Mouse (Mus musculus): ENCODE measurements around the gene Polr2b. TPM values are rescaled to one million over a fixed set of nuclear protein-coding genes. Genes with fewer than 3 reads are reported as not detected.

Gene Polr2b
- 47.0 TPM for polyA plus RNA-seq (2015; fragmentation: Illumina TruSeq; extraction: RNeasy Lipid Tissue Mini Kit (QIAGEN cat#74804); ENCODE audit: low read depth, low replicate concordance)

GRCm38 (mm10) chr5:77309924-77310772 lies at the start of gene Polr2b, which contains the start of gene Noa1:
Gene Polr2b, plus strand, starts transcription at chr5:77310147.
Gene Noa1, minus strand, starts transcription at chr5:77310084.

GRCm38 (mm10) chr5:77265081-77265670 lies 44.8 kb upstream of the Polr2b start, which contains the start of gene Rest:
Gene Rest, plus strand, starts transcription at chr5:77265491.

Other genes with a start within 250 kb of the Polr2b start
- gene Hopx, start 195.0 kb upstream of the Polr2b start, polyA plus RNA-seq (2015; fragmentation: Illumina TruSeq; extraction: RNeasy Lipid Tissue Mini Kit (QIAGEN cat#74804); ENCODE audit: low read depth, low replicate concordance): 78.8 TPM
- 0.91 TPM for gene Spink2, start 98.7 kb upstream of the Polr2b start, polyA plus RNA-seq (2015; fragmentation: Illumina TruSeq; extraction: RNeasy Lipid Tissue Mini Kit (QIAGEN cat#74804); ENCODE audit: low read depth, low replicate concordance)
- gene Rest, start 44.7 kb upstream of the Polr2b start, polyA plus RNA-seq (2015; fragmentation: Illumina TruSeq; extraction: RNeasy Lipid Tissue Mini Kit (QIAGEN cat#74804); ENCODE audit: low read depth, low replicate concordance): 1.9 TPM
- 18.9 TPM for gene Noa1, start 63 bp upstream of the Polr2b start, polyA plus RNA-seq (2015; fragmentation: Illumina TruSeq; extraction: RNeasy Lipid Tissue Mini Kit (QIAGEN cat#74804); ENCODE audit: low read depth, low replicate concordance)
- gene Igfbp7, start 97.9 kb downstream of the Polr2b start, polyA plus RNA-seq (2015; fragmentation: Illumina TruSeq; extraction: RNeasy Lipid Tissue Mini Kit (QIAGEN cat#74804); ENCODE audit: low read depth, low replicate concordance): 38.7 TPM

Measured in brain, adult 10 weeks (tissue).